Mouse (Mus musculus) kidney, embryonic 14.5 days (tissue): Measurements from ENCODE around the gene Gm10217. TPM values are rescaled to one million over a fixed set of nuclear protein-coding genes. Genes with fewer than 3 reads are reported as not detected.

ENCODE experiments used
- ATAC-seq: fragments of 200-750 bp; cut with Nextera tagmentation; 2 replicates; pipeline ENCODE4 v1.8.0; 2017; ENCODE audit warnings: moderate number of reproducible peaks, mild to moderate bottlenecking, moderate TSS enrichment, moderate library complexity; ENCODE audit not compliant: low FRiP score, low TSS enrichment
- H3K27ac ChIP-seq: fragments of 300-500 bp; sonication (generic); 2 replicates; pipeline ENCODE4 v1.5.1; 2014; ENCODE audit warnings: low read depth, mild to moderate bottlenecking, low read length, moderate library complexity, mixed read lengths
- H3K27me3 ChIP-seq: fragments of 300-500 bp; sonication (generic); 2 replicates; pipeline ENCODE4 v1.6.1; 2014; ENCODE audit warnings: mild to moderate bottlenecking, low read length; ENCODE audit not compliant: control insufficient read depth, insufficient read depth
- H3K36me3 ChIP-seq: fragments of 300-500 bp; sonication (generic); 2 replicates; pipeline ENCODE4 v1.6.1; 2014; ENCODE audit warnings: low read length, mixed read lengths; ENCODE audit not compliant: control insufficient read depth, insufficient read depth
- H3K4me1 ChIP-seq: fragments of 300-500 bp; sonication (generic); 2 replicates; pipeline ENCODE4 v1.6.1; 2014; ENCODE audit warnings: low read length, mixed read lengths; ENCODE audit not compliant: control insufficient read depth, insufficient read depth
- H3K4me2 ChIP-seq: fragments of 300-500 bp; sonication (generic); replicated peaks from 2 replicates; pipeline ENCODE4 v1.6.1; 2014; ENCODE audit warnings: low read depth, mild to moderate bottlenecking, low read length
- H3K4me3 ChIP-seq: fragments of 300-500 bp; sonication (generic); 2 replicates; pipeline ENCODE4 v1.5.1; 2014; ENCODE audit warnings: mild to moderate bottlenecking, low read length
- H3K9ac ChIP-seq: fragments of 300-500 bp; sonication (generic); 2 replicates; pipeline ENCODE4 v1.6.1; 2014; ENCODE audit warnings: low read depth, mild to moderate bottlenecking, low read length, moderate library complexity
- H3K9me3 ChIP-seq: fragments of 300-500 bp; sonication (generic); 2 replicates; pipeline ENCODE4 v1.6.1; 2016; ENCODE audit warnings: low read length; ENCODE audit not compliant: control insufficient read depth
- WGBS: fragments of 180-500 bp; shearing (Covaris S2); extraction: QIAGEN DNeasy Blood & Tissue Kit; methylation state at CpG from one replicate; pipeline ENCODE4 v1.1.7; 2014; 5-methylcytosine and 5-hydroxymethylcytosine counted together
- polyA plus RNA-seq: library from polyadenylated mRNA; unstranded; fragments of >200 nt; fragmentation: Nextera tagmentation; extraction: Ambion mirVana; gene quantifications from 2 replicates; pipeline ENCODE4 v1.2.1, GENCODE M21; 2014

The Gm10217 gene
- not detected in 2 replicates for polyA plus RNA-seq

GRCm38 (mm10) chr8:9863951-9864350, at the start of gene Gm10217:
TSS of gene Gm10217 (plus strand) at chr8:9864251.
- no peaks in the 10 kb centered on the region for H3K4me1 ChIP-seq
- no peaks in the 10 kb centered on the region for H3K9me3 ChIP-seq
- H3K4me2 ChIP-seq: no peak within 1 kb of the TSS
- H3K36me3 ChIP-seq: no peaks in the 10 kb centered on the region
- no peaks in the 10 kb centered on the region for H3K27me3 ChIP-seq
- WGBS: 88% methylated on average over 3 of the region's 3 CpGs
- no peak within 1 kb of the TSS for H3K4me3 ChIP-seq
- no peak within 1 kb of the TSS for H3K9ac ChIP-seq
- no peak for ATAC-seq
- H3K27ac ChIP-seq: no peak within 1 kb of the TSS

GRCm38 (mm10) chr8:9824770-9825169, 39.3 kb upstream of the Gm10217 start:
- no peaks in the 10 kb centered on the region for H3K36me3 ChIP-seq
- no peak overlapping the region for H3K4me3 ChIP-seq
- H3K4me2 ChIP-seq: no peak overlapping the region
- H3K27me3 ChIP-seq: no peaks in the 10 kb centered on the region
- no peaks in the 10 kb centered on the region for H3K9me3 ChIP-seq
- no peak overlapping the region for H3K9ac ChIP-seq
- H3K4me1 ChIP-seq: no peaks in the 10 kb centered on the region
- no peak overlapping the region for H3K27ac ChIP-seq
- WGBS: 80% methylated on average over 8 of the region's 8 CpGs
- no peak for ATAC-seq

- Histone ChIP-seq H3K27me3 (no peaks in the 10 kb centered on the region), H3K27ac (no peak overlapping the region), H3K4me2 (no peak overlapping the region)
Observed at GRCm38 (mm10) chr8:9840257-9840656, 23.8 kb upstream of the Gm10217 start.

GRCm38 (mm10) chr8:9859286-9859685, 4.8 kb upstream of the Gm10217 start:
- Histone ChIP-seq H3K9ac (no peak overlapping the region), H3K9me3 (no peaks in the 10 kb centered on the region), H3K27me3 (no peaks in the 10 kb centered on the region), H3K4me1 (no peaks in the 10 kb centered on the region), H3K4me3 (no peak overlapping the region), H3K36me3 (no peaks in the 10 kb centered on the region), H3K27ac (no peak overlapping the region), H3K4me2 (no peak overlapping the region)
- no peak for ATAC-seq
- WGBS: 20% methylated on average over 2 of the region's 2 CpGs

More at GRCm38 (mm10) chr8:9840257-9840656, 23.8 kb upstream of the Gm10217 start:
- H3K4me1 ChIP-seq: no peaks in the 10 kb centered on the region
- no peak overlapping the region for H3K9ac ChIP-seq
- 87% methylated on average over 3 of the region's 3 CpGs for whole genome bisulfite sequencing
- H3K4me3 ChIP-seq: no peak overlapping the region
- no peaks in the 10 kb centered on the region for H3K9me3 ChIP-seq
- no peaks in the 10 kb centered on the region for H3K36me3 ChIP-seq
- no peak for ATAC-seq

GRCm38 (mm10) chr8:9860539-9861203, 3.4 kb upstream of the Gm10217 start:
- Histone ChIP-seq H3K4me1 (no peaks in the 10 kb centered on the region), H3K27ac (no peak overlapping the region), H3K36me3 (no peaks in the 10 kb centered on the region), H3K9me3 (no peaks in the 10 kb centered on the region), H3K4me3 (no peak overlapping the region), H3K27me3 (no peaks in the 10 kb centered on the region), H3K4me2 (no peak overlapping the region), H3K9ac (no peak overlapping the region)
- no peak for ATAC-seq
- WGBS: 57% methylated on average over 10 of the region's 10 CpGs

GRCm38 (mm10) chr8:9865150-9865549, 1.1 kb downstream of the Gm10217 start:
- H3K9ac ChIP-seq: no peak overlapping the region
- WGBS: 80% methylated on average over 9 of the region's 9 CpGs

GRCm38 (mm10) chr8:9868094-9868493, 4.0 kb downstream of the Gm10217 start:
- Histone ChIP-seq H3K9me3 (no peaks in the 10 kb centered on the region), H3K4me2 (no peak overlapping the region), H3K27me3 (no peaks in the 10 kb centered on the region), H3K27ac (no peak overlapping the region), H3K36me3 (no peaks in the 10 kb centered on the region), H3K4me3 (no peak overlapping the region), H3K9ac (no peak overlapping the region), H3K4me1 (no peaks in the 10 kb centered on the region)
- ATAC-seq: no peak
- 65% methylated on average over 3 of the region's 3 CpGs for WGBS

More at GRCm38 (mm10) chr8:9865150-9865549, 1.1 kb downstream of the Gm10217 start:
- no peak for ATAC-seq
- Histone ChIP-seq H3K4me1 (no peaks in the 10 kb centered on the region), H3K9me3 (no peaks in the 10 kb centered on the region), H3K4me3 (no peak overlapping the region), H3K27ac (no peak overlapping the region), H3K27me3 (no peaks in the 10 kb centered on the region), H3K36me3 (no peaks in the 10 kb centered on the region), H3K4me2 (no peak overlapping the region)

- Histone ChIP-seq H3K4me2 (no peak overlapping the region), H3K9me3 (no peaks in the 10 kb centered on the region), H3K4me1 (no peaks in the 10 kb centered on the region), H3K36me3 (no peaks in the 10 kb centered on the region), H3K27ac (no peak overlapping the region), H3K4me3 (no peak overlapping the region), H3K9ac (no peak overlapping the region), H3K27me3 (no peaks in the 10 kb centered on the region)
- no peak for ATAC-seq
- 50% methylated on average over 1 of the region's 1 CpGs for WGBS
Observed at GRCm38 (mm10) chr8:9876241-9876640, 12.2 kb downstream of the Gm10217 start.

GRCm38 (mm10) chr8:9879921-9880320, 15.9 kb downstream of the Gm10217 start:
- H3K36me3 ChIP-seq: no peaks in the 10 kb centered on the region
- H3K4me1 ChIP-seq: no peaks in the 10 kb centered on the region
- no peaks in the 10 kb centered on the region for H3K9me3 ChIP-seq
- no peaks in the 10 kb centered on the region for H3K27me3 ChIP-seq
- no peak overlapping the region for H3K9ac ChIP-seq
- WGBS: 60% methylated on average over 4 of the region's 4 CpGs
- no peak overlapping the region for H3K4me3 ChIP-seq
- H3K4me2 ChIP-seq: no peak overlapping the region
- ATAC-seq: no peak
- H3K27ac ChIP-seq: no peak overlapping the region
